Mouse (Mus musculus): Measurements from ENCODE around the gene Sema5a.

- no peak for TF ChIP-seq EP300 (IDR thresholded peaks at IDR 0.05)
- TF ChIP-seq CTCF (IDR thresholded peaks at IDR 0.05): no peak
Measured at GRCm38 (mm10) chr15:32545455-32545854, 300.8 kb downstream of the Sema5a start.
